Comparison of ENCODE assay signal across 14 mouse cellular contexts in the genomic region with DNA sequence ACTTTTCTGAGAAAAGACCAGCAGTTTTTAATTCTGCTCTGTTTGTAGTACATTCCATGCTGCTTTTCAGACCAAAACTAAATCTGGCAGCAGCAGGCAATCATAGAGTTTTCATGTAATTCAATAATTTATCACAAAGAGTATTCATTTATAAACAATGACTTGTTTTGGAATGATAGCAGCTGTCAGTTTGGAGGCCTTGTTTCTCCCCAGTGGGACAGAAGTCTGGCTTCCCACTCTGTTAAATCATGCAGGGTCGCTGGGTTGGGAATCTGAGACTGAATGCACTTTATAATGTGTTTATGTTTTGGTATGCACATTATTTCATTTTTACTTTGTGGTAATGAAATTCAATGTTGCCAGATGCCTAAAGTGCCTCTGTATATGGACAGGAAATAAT.
"Had no signal": no experiment of that assay in that cellular context is flagged by ENCODE, and none has a peak within 500 bp of the region (broad histone marks: within the 10 kb centered on the region; RNA-seq: fewer than 3 reads in every experiment).

No protein-coding gene starts in this region.

- DNase-seq: kidney, adult 2 months; kidney, postnatal 36 days; right cerebral cortex, postnatal 14 days; thymus, postnatal 4 days had no signal

- H3K4me1 ChIP-seq: kidney, embryonic 15.5 days; limb, embryonic 10.5 days; liver, embryonic 15.5 days; megakaryocyte, embryonic 14.5 days; midbrain, embryonic 15.5 days; neural tube, embryonic 12.5 days had no signal

- ATAC-seq: midbrain, embryonic 15.5 days had no signal

- H3K4me3 ChIP-seq: kidney, embryonic 15.5 days; layer of hippocampus, adult 2 months; limb, embryonic 10.5 days; liver, embryonic 15.5 days; megakaryocyte, embryonic 14.5 days; midbrain, embryonic 15.5 days; neural tube, embryonic 12.5 days had no signal

- H3K27me3 ChIP-seq: kidney, embryonic 15.5 days; liver, embryonic 15.5 days; megakaryocyte, embryonic 14.5 days; midbrain, embryonic 15.5 days; neural tube, embryonic 12.5 days had no signal

- H3K27ac ChIP-seq: kidney, embryonic 15.5 days; layer of hippocampus, adult 2 months; limb, embryonic 10.5 days; liver, embryonic 15.5 days; macrophage; midbrain, embryonic 15.5 days; neural tube, embryonic 12.5 days had no signal

- H3K36me3 ChIP-seq: kidney, embryonic 15.5 days; limb, embryonic 10.5 days; liver, embryonic 15.5 days; midbrain, embryonic 15.5 days; neural tube, embryonic 12.5 days had no signal

- H3K9me3 ChIP-seq: kidney, embryonic 15.5 days; limb, embryonic 10.5 days; liver, embryonic 15.5 days; megakaryocyte, embryonic 14.5 days; midbrain, embryonic 15.5 days; neural tube, embryonic 12.5 days had no signal

- H3K9ac ChIP-seq: kidney, embryonic 15.5 days; liver, embryonic 15.5 days; midbrain, embryonic 15.5 days; neural tube, embryonic 12.5 days had no signal

- H3K4me2 ChIP-seq: kidney, embryonic 15.5 days; liver, embryonic 11.5 days; liver, embryonic 15.5 days; midbrain, embryonic 11.5 days; midbrain, embryonic 15.5 days; neural tube, embryonic 12.5 days had no signal
